Mouse (Mus musculus) myocyte (in vitro differentiated cells): Measurements from ENCODE around the gene Fosl2. TPM values are rescaled to one million over a fixed set of nuclear protein-coding genes. Genes with fewer than 3 reads are reported as not detected.

ENCODE experiments used
- H3K27me3 ChIP-seq: one replicate; pipeline ENCODE4 v1.6.1; 2011; ENCODE audit not compliant: control insufficient read depth, insufficient read depth, insufficient read length
- H3K36me3 ChIP-seq: one replicate; pipeline ENCODE4 v1.6.1; 2011; ENCODE audit not compliant: control insufficient read depth, insufficient read depth
- H3K4me2 ChIP-seq: one replicate; pipeline ENCODE4 v1.6.1; 2011; ENCODE audit warnings: low read depth, control low read depth
- H3K4me3 ChIP-seq: one replicate; pipeline ENCODE4 v1.5.1; 2011; ENCODE audit warnings: mild to moderate bottlenecking, control low read depth, moderate library complexity
- H3K79me2 ChIP-seq: one replicate; pipeline ENCODE4 v1.6.1; 2011; ENCODE audit not compliant: control insufficient read depth, insufficient read depth
- H3ac ChIP-seq: one replicate; pipeline ENCODE4 v1.6.1; 2011; ENCODE audit not compliant: control insufficient read depth, insufficient read length
- CEBPB ChIP-seq: IDR thresholded peaks from 2 replicates; pipeline ENCODE4 v1.6.1; 2011; ENCODE audit warnings: mild to moderate bottlenecking, moderate library complexity; ENCODE audit not compliant: poor library complexity, insufficient read depth, severe bottlenecking
- E2F4 ChIP-seq: IDR thresholded peaks from one replicate; pipeline ENCODE4 v1.6.1; 2011; ENCODE audit warnings: mild to moderate bottlenecking, control low read depth, moderate library complexity; ENCODE audit not compliant: insufficient read depth
- MAX ChIP-seq: IDR thresholded peaks from one replicate; pipeline ENCODE4 v1.6.1; 2011; ENCODE audit warnings: low read depth, mild to moderate bottlenecking, control low read depth
- MYOD1 ChIP-seq, 3 experiments: IDR thresholded peaks; one replicate each; pipeline ENCODE4 v1.6.1; 2011; ENCODE audit warnings: control low read depth in 2 of 3, low read depth in 2 of 3, mild to moderate bottlenecking in 2 of 3, moderate library complexity in 1 of 3; ENCODE audit not compliant: insufficient read length in 2 of 3, control insufficient read depth in 1 of 3
- MYOG ChIP-seq, 3 experiments: IDR thresholded peaks; one replicate each; pipeline ENCODE4 v1.6.1; 2011; ENCODE audit warnings: control low read depth in 2 of 3, low read depth in 2 of 3, mild to moderate bottlenecking in 2 of 3; ENCODE audit not compliant: insufficient read length in 2 of 3, control insufficient read depth in 1 of 3, insufficient read depth in 1 of 3
- POLR2A ChIP-seq: IDR thresholded peaks from one replicate; pipeline ENCODE4 v1.6.1; 2011; ENCODE audit warnings: low read depth, mild to moderate bottlenecking, control low read depth, moderate library complexity; ENCODE audit not compliant: insufficient read length
- POLR2AphosphoS2 ChIP-seq: IDR thresholded peaks from one replicate; pipeline ENCODE4 v1.6.1; 2011; ENCODE audit warnings: low read depth, control low read depth; ENCODE audit not compliant: insufficient read length
- REST ChIP-seq: IDR thresholded peaks from one replicate; pipeline ENCODE4 v1.6.1; 2011; ENCODE audit warnings: mild to moderate bottlenecking, control low read depth, moderate library complexity; ENCODE audit not compliant: insufficient read depth, insufficient read length
- SRF ChIP-seq: IDR thresholded peaks from one replicate; pipeline ENCODE4 v1.6.1; 2011; ENCODE audit warnings: low read depth; ENCODE audit not compliant: control insufficient read depth, insufficient read length
- TCF12 ChIP-seq: IDR thresholded peaks from one replicate; pipeline ENCODE4 v1.6.1; 2011; ENCODE audit warnings: mild to moderate bottlenecking, control low read depth; ENCODE audit not compliant: poor library complexity, insufficient read depth, severe bottlenecking
- TCF3 ChIP-seq: IDR thresholded peaks from one replicate; pipeline ENCODE4 v1.6.1; 2011; ENCODE audit warnings: low read depth, control low read depth; ENCODE audit not compliant: insufficient read length
- USF1 ChIP-seq: IDR thresholded peaks from one replicate; pipeline ENCODE4 v1.6.1; 2011; ENCODE audit warnings: low read depth, mild to moderate bottlenecking, control low read depth, moderate library complexity
- polyA plus RNA-seq: library from polyadenylated mRNA; unstranded; fragments of >200 nt; fragmentation: generic; extraction: Trizol; gene quantifications from one replicate; pipeline ENCODE4 v1.2.1, GENCODE M21; 2012; ENCODE audit warnings: missing spikeins

Gene Fosl2
- polyA plus RNA-seq, 1 experiment = 30.9 TPM

- H3K27me3 ChIP-seq = no peaks in the 10 kb centered on the region
Observed at GRCm38 (mm10) chr5:32194236-32194635, 58.6 kb downstream of the Fosl2 start.

GRCm38 (mm10) chr5:32195857-32196609 lies 60.4 kb downstream of the Fosl2 start:
- no peak overlapping the region for H3K4me3 ChIP-seq
- H3ac ChIP-seq = no peak overlapping the region
- no peaks in the 10 kb centered on the region for H3K36me3 ChIP-seq
- peak overlapping the region; percentile 43 for H3K4me2 ChIP-seq
- no peak for TF ChIP-seq CEBPB
- no peak for TF ChIP-seq TCF3
- TF ChIP-seq POLR2AphosphoS2 = no peak
- no peak for TF ChIP-seq MYOD1 (IDR thresholded peaks at IDR 0.05; ENCODE audit: control insufficient read depth in 1 of 3, insufficient read length in 2 of 3, low read depth in 2 of 3)
- no peak for TF ChIP-seq USF1
- TF ChIP-seq REST = no peak
- TF ChIP-seq SRF = peak; percentile 65
- TF ChIP-seq TCF12 = no peak
- no peaks in the 10 kb centered on the region for H3K27me3 ChIP-seq
- H3K79me2 ChIP-seq = no peaks in the 10 kb centered on the region

More at GRCm38 (mm10) chr5:32194236-32194635, 58.6 kb downstream of the Fosl2 start:
- Histone ChIP-seq H3K79me2 (no peaks in the 10 kb centered on the region), H3K4me3 (no peak overlapping the region), H3K4me2 (no peak overlapping the region), H3ac (no peak overlapping the region), H3K36me3 (no peaks in the 10 kb centered on the region)
- TF ChIP-seq E2F4 = no peak
- no peak for TF ChIP-seq MAX
- no peak for TF ChIP-seq USF1
- TF ChIP-seq TCF12 = no peak
- TF ChIP-seq SRF = no peak

- Histone ChIP-seq H3K36me3 (no peaks in the 10 kb centered on the region), H3K27me3 (no peaks in the 10 kb centered on the region), H3K4me3 (no peak overlapping the region), H3K79me2 (no peaks in the 10 kb centered on the region), H3ac (no peak overlapping the region), H3K4me2 (no peak overlapping the region)
- TF ChIP-seq USF1 (peak; percentile 36), POLR2A (no peak)
Observed at GRCm38 (mm10) chr5:32197698-32198097, 62.1 kb downstream of the Fosl2 start.

GRCm38 (mm10) chr5:32199136-32199535 lies 63.5 kb downstream of the Fosl2 start:
- Histone ChIP-seq H3K79me2 (no peaks in the 10 kb centered on the region), H3ac (no peak overlapping the region), H3K4me2 (no peak overlapping the region), H3K4me3 (no peak overlapping the region), H3K36me3 (no peaks in the 10 kb centered on the region), H3K27me3 (no peaks in the 10 kb centered on the region)
- TF ChIP-seq CEBPB (no peak), POLR2A (no peak), POLR2AphosphoS2 (no peak), TCF3 (no peak)

GRCm38 (mm10) chr5:32199594-32199993 lies 64.0 kb downstream of the Fosl2 start:
- Histone ChIP-seq H3K4me2 (no peak overlapping the region), H3ac (no peak overlapping the region), H3K36me3 (no peaks in the 10 kb centered on the region), H3K27me3 (no peaks in the 10 kb centered on the region), H3K79me2 (no peaks in the 10 kb centered on the region), H3K4me3 (no peak overlapping the region)
- TF ChIP-seq POLR2A = no peak
- no peak for TF ChIP-seq MYOD1 (IDR thresholded peaks at IDR 0.05; ENCODE audit: control insufficient read depth in 1 of 3, insufficient read length in 2 of 3, low read depth in 2 of 3)
- no peak for TF ChIP-seq MAX
- TF ChIP-seq REST = no peak
- no peak for TF ChIP-seq E2F4
- TF ChIP-seq POLR2AphosphoS2 = no peak
- no peak for TF ChIP-seq SRF
- no peak for TF ChIP-seq TCF3
- TF ChIP-seq CEBPB = no peak

- Histone ChIP-seq H3K27me3 (no peaks in the 10 kb centered on the region), H3K4me3 (no peak overlapping the region), H3K36me3 (no peaks in the 10 kb centered on the region), H3ac (no peak overlapping the region), H3K4me2 (no peak overlapping the region), H3K79me2 (no peaks in the 10 kb centered on the region)
- TF ChIP-seq POLR2AphosphoS2 = no peak
- no peak for TF ChIP-seq SRF
- no peak for TF ChIP-seq MYOG (IDR thresholded peaks at IDR 0.05; ENCODE audit: control insufficient read depth in 1 of 3, insufficient read depth in 1 of 3, insufficient read length in 2 of 3, low read depth in 2 of 3)
- no peak for TF ChIP-seq MAX
- no peak for TF ChIP-seq TCF12
- no peak for TF ChIP-seq TCF3
- TF ChIP-seq E2F4 = no peak
- no peak for TF ChIP-seq REST
- no peak for TF ChIP-seq MYOD1 (IDR thresholded peaks at IDR 0.05; ENCODE audit: control insufficient read depth in 1 of 3, insufficient read length in 2 of 3, low read depth in 2 of 3)
- TF ChIP-seq POLR2A = no peak
- no peak for TF ChIP-seq USF1
- no peak for TF ChIP-seq CEBPB
Observed at GRCm38 (mm10) chr5:32204653-32205052, 69.1 kb downstream of the Fosl2 start.
